Mouse (Mus musculus) kidney, adult 8-10 months (tissue): ENCODE data around the gene Hist4h4.

ENCODE experiments used
- DNase-seq, 2 experiments: peaks; one replicate each; pipeline ENCODE4 v3.0.0; 2022

Hist4h4 gene

GRCm38 (mm10) chr6:136781377-136781986 is 22.7 kb downstream of the Hist4h4 start, which contains the start of gene Gucy2c:
Gucy2c (minus strand) TSS chr6:136781765.
- DNase-seq, result no peak

GRCm38 (mm10) chr6:136776392-136776791 is 27.8 kb downstream of the Hist4h4 start:
- no peak for DNase-seq

GRCm38 (mm10) chr6:136769859-136770258 is 34.4 kb downstream of the Hist4h4 start:
- no peak for DNase-seq

GRCm38 (mm10) chr6:136769143-136769542 is 35.1 kb downstream of the Hist4h4 start:
- no peak for DNase-seq

- DNase-seq, result no peak
These were observed 40.3 kb downstream of the Hist4h4 start for GRCm38 (mm10) chr6:136763912-136764311.
